Mouse (Mus musculus) thymus, adult 18-20 months (tissue): ENCODE measurements around the gene Cnrip1.
"Not testable (repeated sequence)": the region's sequence is repeated elsewhere in the genome, so short reads cannot be mapped to it uniquely, and the experiment has no call there.

Experiments
- DNase-seq, 2 experiments: peaks; one replicate each; pipeline ENCODE4 v3.0.0; 2022; ENCODE audit warnings: mixed read lengths in 2 of 2

Cnrip1 gene

DNA sequence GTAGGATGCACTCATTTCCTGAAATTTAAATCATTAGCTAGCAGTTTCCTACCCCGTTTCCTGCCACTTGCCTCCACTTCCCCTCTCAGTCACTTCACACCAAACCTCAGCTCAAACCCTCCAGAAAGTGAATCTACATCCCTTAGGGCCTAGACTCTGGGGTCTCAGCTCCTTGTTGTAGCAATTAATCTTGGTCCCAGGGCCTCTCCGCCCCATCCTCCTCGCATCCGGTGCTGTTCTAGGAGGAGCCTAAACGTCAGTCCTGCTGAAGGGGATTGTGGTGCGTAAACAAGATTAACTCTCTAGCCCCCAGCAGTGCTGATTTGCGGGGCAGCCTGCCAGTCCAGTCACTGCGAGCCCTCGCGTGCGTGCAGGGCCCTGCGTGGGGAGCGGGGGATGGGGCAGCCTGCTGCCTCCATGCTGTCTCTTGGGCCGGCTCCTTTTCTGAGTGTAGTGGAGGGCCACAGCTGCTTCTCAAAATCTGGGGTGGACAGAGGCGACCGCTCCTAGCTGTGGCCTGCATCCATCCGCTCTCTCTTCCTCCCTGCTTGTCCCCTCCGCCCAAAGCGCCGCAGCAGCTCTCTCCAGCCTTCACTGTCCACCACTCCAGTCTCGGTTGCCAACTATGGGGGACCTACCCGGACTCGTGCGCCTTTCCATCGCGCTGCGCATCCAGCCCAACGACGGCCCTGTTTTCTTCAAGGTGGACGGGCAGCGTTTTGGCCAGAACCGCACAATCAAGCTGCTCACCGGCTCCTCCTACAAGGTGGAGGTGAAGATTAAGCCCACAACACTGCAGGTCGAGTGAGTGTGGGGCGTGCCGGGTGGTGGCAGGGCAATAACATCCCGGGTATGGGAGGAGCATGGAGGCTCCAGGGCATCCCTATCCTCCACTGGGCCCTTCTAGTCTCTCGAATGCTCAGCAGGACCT lies at the start of gene Cnrip1, which contains the start of gene Plek:
Gene Cnrip1 (plus strand): TSS at position 42 of the 931 bp plus-strand sequence.
Gene Plek (minus strand): TSS at position 837 of the 931 bp plus-strand sequence.
- peak in 1 of 2 experiments; percentile 8 for DNase-seq

DNA sequence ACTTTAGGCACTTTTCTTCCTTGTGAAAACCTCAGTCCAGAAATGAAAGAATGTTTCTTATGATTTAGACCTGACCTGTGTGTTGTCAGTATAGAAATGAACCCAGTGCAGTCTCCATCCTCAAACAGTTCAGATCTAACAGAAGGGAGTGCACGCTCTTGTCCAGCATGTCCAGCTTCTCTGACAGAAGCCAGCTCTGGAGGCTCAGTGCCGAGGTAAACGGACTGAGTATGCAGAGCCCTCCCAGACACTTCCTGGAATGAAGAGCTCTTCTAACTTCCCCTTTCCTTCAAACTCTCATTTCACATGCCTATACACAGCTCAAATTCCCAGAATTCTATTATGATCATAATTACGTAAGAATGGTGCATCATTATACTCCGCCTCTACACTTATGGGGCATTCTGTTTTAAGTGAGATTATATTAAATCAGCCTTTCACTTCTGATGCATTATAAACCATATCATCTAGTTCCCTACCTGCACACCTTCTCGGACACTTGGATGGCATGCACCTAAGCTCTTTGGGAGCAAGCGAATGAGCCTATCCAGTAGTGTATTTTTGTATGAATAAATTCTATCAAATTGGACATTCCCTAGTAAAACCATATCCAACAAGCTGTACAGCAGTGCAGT lies 48.5 kb upstream of the Cnrip1 start:
- DNase-seq, result no peak

DNA sequence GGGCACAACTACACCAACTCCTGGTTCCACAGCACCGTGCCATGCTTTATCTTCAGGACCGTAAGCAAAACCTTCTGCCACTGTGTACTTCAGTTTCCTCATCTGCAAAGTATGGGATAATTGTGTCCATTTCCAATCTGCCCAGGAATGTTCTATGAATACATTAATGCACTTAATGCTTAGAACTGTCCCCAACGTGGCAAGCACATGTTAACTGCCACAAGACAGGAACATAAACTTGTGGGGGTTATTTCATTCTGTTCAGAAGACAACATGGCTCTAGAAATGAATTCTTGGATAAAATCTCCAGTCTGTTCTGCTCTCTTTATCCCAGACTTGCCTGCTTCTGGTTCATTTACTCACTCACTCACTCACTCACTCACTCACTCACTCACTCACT lies 47.6 kb upstream of the Cnrip1 start:
- no peak for DNase-seq

DNA sequence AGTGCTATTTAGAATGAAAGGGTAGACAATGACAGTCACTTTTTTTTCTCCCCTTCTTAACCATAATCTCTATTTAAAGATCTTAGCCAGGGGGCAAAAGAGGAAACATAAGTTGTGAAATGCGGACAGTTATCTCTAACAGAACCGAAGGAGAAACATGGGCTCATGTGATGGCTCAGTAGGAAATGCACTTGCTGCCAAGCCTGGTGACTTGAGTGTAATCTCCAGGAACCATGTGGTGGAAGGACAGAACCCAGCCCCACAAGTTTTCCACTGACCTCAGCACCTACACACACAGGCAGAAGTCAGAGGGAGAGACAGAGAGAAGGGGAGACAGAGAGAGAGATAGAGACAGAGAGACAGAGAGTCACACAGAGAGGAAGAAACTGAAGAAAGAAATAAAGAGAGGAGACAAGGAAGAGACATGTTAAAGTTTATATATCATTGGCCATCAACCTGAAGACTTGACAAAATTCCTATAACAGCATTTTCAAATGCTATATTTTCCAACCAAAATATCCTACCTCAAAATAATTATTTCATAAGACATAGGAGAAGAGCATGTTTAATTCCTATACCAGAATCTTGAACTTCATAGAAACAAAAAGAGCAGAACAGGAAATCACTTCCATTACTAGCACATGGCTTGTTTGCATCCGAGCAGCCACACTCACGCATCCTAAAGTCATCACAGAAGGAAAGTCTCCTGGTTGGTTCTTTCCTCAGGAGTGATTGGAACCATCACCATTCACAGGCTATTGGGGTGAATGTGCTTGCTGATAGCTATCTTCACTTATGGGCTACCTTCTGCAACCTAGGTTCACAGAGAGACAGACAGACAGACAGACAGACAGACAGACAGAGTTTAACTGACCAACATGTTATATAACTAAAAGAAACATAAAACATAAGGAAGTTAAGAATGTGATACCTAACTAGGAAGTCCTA lies 46.2 kb upstream of the Cnrip1 start:
- no peak for DNase-seq

DNA sequence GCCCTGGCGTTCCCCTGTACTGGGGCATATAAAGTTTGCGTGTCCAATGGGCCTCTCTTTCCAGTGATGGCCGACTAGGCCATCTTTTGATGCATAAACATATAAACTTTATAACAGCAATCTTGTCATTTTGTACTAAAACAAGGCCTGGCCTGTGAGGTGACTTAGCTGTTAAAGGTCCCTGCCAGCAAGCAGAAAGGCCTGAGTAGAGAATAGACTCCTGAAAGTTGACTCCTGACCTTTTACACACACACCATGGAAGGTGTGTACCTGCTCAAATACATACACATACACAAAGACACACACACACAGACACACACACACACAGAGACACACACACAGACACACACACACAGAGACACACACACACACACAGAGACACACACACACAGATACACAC lies 44.9 kb upstream of the Cnrip1 start:
- not testable (repeated sequence) for DNase-seq

DNA sequence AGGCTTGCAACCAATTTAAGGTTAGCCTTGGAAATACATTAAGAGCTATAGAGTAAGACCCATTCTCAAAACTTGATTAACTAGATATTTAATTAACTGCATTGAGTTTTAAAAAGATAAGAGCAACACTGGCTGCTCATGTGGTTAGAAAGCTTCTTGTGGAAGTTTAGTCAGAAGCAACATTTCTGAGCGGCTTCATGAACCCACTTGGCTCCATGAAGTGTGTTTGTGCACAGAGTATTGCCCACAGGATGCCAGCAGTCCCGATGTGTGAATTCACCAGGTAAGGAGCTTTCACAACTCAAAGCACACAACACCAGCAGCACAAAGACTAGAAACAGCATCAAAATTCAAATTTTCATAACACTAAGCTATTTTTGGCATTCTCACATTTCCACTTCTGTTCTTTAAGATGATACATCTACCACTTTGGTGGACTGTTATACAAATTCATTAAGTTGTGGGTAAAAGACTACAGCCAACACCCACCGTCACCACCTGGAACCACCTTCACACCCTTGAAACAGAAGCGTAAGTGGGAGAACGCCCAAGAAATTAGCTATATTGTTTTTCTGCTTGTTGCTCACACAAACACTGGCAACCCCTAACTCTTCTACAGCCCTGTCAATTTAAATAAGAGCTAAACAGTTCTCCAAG lies 43.7 kb upstream of the Cnrip1 start:
- DNase-seq, result no peak

DNA sequence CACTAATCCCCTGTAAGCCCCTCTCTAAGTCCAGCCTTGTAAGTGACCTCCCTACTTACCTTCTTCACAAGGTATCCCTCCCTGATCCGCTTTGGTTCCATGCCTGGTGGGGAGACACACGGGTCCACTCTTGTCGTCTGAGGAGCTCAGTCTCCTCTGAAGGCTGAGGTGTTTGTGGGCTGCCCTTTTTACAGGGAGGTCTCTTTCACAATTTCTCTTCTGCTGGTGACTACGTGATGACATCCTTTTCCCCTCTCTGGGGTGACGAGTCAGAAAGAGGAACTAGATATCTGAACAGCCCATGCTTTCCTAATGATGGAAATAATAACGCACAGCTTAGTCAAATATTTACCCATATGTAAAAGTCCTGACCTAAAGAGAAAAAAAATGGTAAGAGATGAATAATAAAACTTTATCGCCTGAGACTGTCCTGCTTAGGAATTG lies 42.9 kb upstream of the Cnrip1 start:
- no peak for DNase-seq

DNA sequence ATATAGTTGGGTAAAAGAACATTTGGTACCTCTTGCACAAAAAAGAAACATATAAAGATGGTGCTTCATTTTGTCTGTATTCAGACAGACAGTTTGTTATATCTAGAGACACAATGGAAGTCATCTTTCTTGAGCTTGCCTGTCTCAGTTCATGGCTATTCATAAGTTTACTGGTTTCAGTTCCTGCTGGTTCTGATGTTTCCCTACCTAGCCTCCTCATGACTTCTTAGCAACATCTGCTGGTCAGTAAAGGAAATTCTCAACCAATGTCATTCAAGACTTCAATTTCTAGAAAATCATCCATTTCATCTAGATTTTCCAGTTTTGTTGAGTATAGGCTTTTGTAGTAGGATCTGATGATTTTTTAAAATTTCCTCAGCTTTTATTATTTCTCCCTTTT lies 38.4 kb upstream of the Cnrip1 start:
- DNase-seq, result no peak

DNA sequence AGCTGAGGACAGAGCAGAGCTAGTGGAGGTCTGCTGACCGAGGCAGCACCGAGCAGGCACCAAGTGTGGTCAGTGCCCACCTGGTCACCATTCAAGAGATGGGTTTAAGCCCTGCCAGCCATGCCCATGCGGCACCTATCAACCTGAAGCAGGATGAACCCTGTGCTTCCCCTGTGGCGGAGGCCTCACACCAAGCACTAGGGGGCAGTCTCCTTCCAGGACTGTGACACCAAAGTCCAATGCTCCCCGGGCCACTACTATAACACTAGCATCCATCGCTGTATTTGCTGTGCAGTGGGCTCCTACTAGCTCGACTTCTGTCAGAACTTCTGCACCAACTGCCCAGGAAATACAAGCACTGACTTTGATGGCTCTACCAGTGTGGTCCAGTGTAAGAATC lies 32.1 kb upstream of the Cnrip1 start:
- no peak for DNase-seq

DNA sequence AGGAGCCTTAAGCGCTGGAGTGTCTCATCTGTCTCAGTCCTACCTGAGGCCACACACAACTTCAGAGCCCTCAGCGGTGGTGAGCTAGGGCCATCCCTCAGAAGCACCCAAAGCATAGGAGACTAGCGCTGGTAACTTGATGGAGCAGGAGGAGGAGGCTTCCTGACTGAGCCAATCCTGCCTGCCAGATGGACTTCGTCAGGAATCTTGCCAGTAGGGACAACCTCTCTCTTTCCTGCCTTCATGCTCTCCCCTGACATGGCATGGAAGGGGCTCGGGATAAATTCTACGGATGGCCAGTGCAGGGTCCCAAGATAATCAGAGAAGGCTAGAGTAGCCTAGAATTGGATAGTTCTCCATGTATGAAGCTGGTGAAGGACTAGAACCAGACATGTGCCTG lies 28.2 kb upstream of the Cnrip1 start:
- no peak for DNase-seq

DNA sequence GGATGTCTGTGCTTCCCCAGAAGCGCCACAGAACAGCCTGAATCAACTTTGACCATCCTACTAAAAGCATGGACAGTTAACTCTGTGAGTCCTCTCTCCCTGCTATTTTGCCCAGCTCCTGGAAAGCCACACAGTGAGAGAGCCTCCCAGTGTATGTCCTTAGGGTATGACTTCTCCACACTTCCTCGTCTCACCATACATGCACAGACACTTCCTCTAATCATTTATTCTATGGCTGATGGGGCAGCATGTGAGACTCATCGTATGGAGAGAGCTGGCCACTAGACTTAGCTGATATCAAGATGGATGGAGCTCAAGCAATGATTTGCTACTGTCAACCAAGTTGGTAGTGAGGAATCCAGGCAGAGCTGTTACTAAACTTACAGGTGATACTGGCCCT lies 27.4 kb upstream of the Cnrip1 start:
- no peak for DNase-seq

DNA sequence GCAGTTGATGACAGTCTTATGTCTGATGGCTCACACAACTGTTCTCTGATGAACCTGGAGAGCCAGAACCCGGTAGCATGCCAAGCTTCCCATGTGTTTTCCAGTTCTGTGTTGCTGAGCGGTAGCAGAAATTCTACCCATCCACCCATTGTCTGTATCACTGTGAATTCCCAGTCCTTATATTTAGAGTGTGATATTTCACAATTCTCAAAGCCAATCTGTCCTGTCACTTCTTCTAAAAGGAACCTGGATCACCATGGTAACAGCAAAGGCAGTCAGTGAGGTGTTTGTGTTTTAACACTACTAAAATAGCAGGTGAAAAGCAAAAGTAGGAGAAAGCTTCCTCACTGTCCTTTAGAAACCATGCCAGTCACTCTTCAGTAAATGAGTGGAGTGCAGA lies 5.6 kb upstream of the Cnrip1 start:
- DNase-seq, result no peak

DNA sequence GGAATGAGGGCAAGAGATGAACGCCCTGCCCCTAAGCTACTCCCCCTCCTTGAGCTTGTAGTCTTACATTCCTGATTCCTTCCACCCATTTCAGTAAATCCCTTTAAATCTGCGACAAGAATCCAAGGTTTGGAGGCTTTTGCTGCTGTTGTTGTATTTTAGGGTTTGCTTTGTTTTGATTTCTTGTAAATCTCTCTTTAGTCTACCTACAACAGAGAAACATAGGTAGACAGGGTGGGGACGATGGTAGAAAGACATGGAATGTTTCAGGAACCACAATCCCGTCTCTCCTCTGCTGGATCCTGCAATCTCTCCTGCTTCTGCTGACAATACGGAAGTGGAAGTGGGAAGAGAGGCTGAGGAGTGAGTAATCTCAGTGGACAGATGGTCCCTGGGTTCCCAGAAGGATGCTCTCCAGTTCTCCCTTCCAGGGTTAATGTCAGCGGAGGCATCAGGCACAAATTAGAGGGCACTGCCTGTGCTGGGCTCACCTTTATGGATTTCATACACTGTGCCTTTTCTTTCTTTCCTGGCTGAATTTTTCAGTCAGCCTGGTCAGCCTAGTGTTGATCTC lies 1.2 kb downstream of the Cnrip1 start:
- DNase-seq, result no peak

DNA sequence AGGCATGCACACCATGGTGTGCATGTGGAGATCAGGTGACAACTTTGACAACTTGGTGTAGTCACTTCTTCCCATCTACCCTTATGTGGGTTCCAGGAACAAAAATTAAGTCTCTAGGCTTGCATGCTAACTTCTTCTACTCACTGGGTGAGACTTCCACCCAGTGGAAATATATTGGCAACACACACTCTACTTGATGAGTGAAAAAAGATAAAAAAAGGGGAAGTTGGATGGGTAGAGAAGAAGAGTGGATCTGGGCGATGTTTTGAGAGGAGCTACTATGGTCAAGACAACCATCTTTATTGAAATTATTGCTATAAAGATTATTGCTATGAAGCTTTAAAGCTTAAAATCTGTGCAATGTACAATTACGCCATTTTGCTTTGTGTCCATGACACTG lies 18.0 kb downstream of the Cnrip1 start:
- DNase-seq, result not testable (repeated sequence)

DNA sequence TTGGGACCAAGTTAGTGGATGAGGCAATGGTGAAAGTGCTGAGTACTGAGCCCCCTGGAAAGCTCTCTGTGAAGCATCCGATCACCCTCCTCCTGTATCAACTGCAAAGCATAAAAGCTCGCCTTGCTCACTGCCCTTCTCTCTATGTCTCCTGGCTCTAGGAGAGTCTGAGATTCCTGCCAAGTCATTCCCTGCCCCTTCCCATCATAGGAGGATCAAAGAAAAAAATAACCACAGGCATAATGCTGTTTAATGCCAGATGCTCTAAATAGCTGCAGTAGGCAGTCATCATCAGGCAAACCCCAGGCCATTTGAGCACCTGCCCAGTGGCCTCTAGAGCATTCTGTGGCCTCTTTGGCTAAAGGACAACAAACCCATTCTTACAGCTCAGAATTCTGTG lies 24.3 kb downstream of the Cnrip1 start:
- no peak for DNase-seq

DNA sequence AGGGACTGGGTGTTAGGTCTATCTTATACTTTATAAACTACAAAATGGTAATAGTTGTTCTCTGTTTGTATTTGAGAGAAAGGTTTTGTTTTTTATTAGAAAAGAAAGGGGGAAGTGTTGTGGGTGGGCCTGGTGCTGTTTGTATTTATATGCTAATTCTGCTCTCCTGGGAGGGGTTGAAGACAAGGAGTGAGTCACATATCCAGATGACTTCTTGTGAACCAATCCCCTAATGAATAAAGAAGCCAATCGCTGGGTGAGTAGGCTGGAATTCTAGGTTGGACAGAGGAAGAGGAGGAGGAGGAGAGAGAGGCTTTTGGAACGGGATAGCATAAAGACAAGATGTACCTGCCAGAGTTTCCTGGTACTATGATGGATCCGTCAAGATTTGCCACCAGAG lies 30.7 kb downstream of the Cnrip1 start:
- no peak for DNase-seq

DNA sequence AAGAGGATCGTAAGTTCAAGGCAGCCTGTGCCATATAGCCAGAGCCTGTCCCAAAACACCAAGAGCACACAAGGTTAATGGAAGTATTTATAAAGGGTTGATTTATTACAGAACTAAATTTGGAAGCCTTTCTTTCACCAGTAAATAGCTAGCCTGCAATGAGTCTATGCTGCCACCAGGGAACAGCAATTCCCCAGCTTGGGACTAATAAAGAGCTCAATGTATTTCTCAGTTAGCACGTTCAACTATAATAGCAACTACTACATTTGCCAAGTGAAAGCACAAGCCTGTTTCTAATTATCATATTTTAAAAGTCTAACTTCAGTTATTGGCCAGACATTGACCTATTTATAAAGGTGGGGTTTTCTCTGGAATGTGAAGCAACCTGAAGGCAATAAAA lies 31.6 kb downstream of the Cnrip1 start:
- no peak for DNase-seq

DNA sequence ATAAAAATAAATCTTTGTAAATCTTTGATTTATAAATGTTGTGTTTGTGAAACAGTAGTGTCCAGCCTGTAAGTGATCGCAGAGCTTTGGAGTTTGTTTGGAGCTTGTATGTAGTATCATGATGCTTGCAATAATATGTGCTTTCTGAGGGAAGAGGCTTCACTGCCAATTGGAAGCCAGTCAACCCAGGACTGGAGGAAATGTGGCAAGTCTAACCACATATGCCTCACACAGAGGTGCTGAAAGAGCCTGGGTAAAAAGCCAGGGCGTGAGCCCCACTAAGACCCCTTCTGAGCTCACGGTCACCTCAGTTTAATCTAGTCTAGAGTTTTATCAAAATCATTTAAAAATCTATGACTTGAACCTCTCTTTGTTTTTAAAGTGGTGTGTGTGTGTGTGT lies 32.1 kb downstream of the Cnrip1 start:
- no peak for DNase-seq

DNA sequence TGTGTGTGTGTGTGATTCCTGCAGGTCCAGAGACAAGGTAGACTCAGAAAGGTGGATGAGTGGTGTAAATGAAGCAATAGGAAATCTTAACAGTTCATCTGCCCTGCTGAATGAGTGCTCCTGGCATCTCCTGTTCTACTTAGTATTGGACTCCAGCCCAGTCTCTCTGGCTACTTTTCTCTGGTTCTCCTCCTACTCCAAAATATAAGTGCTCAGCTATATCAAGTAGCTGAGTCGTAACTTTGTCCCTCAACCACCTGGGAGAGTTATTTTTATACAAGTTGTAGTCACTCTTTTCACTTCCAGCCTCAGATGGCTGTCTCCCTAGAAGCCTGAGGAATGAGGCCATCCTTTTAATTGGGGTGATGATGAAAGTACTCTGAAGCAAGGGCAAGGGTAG lies 32.5 kb downstream of the Cnrip1 start:
- no peak for DNase-seq

DNA sequence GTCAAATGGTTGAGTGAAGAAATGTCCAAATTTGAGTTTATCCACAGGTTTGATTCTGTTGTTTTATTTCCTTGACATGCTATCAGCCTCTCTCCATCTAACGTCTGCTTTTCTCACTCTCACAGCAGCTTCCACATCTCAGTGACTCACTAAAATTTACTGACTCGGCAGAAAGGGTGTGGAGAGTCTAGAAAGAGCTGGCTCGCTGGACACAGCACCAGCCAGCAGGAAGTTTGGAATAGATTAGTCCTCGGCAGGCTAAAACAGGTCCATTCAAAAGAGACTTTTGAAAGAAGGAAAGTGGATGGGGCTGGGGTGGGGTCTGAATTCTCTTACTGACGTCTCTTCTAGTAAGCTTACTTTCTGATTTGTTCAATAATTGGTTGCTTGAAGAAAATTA lies 34.7 kb downstream of the Cnrip1 start:
- DNase-seq, result no peak

DNA sequence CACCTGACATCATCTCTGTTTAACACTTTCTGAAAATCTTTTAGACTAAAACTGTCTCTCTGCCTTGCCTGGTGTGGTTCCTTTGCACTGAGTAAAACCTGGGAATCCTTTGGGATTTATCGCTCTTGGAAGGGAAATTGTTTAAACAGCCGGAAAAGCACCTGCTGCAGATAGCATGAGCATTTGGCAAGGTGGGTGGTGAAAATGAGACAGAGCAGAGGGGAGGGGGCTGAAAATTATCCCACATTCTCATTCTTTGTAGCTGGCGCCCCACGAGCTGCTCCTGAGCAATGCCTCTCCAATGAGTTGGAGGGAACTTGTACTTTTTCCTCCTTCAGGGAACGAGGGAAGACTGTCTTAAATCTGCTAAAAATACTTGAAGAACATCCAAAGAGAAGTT lies 55.5 kb downstream of the Cnrip1 start:
- no peak for DNase-seq

DNA sequence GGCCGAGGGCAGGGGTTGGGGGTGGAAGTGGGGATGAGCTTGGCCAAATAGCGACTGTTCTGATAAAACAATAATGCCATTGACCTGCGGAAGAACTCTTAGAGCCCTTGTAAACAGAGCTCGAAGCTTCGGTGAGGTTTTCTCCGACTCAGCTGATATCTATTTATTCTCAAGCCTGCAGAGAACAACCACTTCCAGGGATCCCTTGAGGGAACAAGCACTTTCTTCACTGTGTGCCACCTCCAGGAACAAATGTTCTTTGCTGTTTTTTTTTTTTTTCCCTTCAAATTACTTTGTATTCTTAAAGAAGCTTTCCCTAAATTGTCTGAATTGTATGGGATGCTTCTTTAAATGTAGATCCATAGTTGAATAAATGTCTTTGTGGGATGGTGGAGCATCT lies 56.0 kb downstream of the Cnrip1 start:
- DNase-seq, result no peak
